Mouse (Mus musculus): ENCODE measurements around the gene Srarp. TPM values are rescaled to one million over a fixed set of nuclear protein-coding genes. Genes with fewer than 3 reads are reported as not detected.

Gene Srarp
- polyA plus RNA-seq, 1 experiment from 2014 or later = not detected

- H3K36me3 ChIP-seq = no peaks in the 10 kb centered on the region
- H3K4me2 ChIP-seq = no peak overlapping the region
- H3K27me3 ChIP-seq = no peaks in the 10 kb centered on the region
- peaks cover 3% of the 10 kb centered on the region; the same call in 1 of the 2 replicates for H3K4me1 ChIP-seq (replicated peaks)
- H3K4me3 ChIP-seq = no peak overlapping the region
- no peak overlapping the region for H3K27ac ChIP-seq (replicated peaks)
- WGBS = 83% methylated on average over 15 of the region's 15 CpGs
- ATAC-seq (ENCODE audit: low read depth) = no peak
- no peak overlapping the region for H3K9ac ChIP-seq
- no peaks in the 10 kb centered on the region for H3K9me3 ChIP-seq
These were observed 35.7 kb downstream of the Srarp start for GRCm38 (mm10) chr4:141400171-141400570.

- 76% methylated on average over 12 of the region's 12 CpGs for WGBS
- Histone ChIP-seq H3K9me3 (no peaks in the 10 kb centered on the region), H3K27ac (replicated peaks) (no peak within 1 kb of the TSS), H3K4me1 (replicated peaks) (no peaks in the 10 kb centered on the region), H3K9ac (no peak within 1 kb of the TSS), H3K36me3 (no peaks in the 10 kb centered on the region), H3K4me2 (no peak within 1 kb of the TSS), H3K27me3 (peaks cover 3% of the 10 kb centered on the region; the same call in 1 of the 2 replicates), H3K4me3 (no peak within 1 kb of the TSS)
- ATAC-seq (ENCODE audit: low read depth) = no peak
These were observed 37.4 kb downstream of the Srarp start, which contains the start of gene Clcnka for GRCm38 (mm10) chr4:141398545-141398944. Clcnka (minus strand) TSS chr4:141398724.

- no peaks in the 10 kb centered on the region for H3K9me3 ChIP-seq
- H3K27ac ChIP-seq (replicated peaks) = no peak overlapping the region
- no peak overlapping the region for H3K4me3 ChIP-seq
- no peaks in the 10 kb centered on the region for H3K36me3 ChIP-seq
- no peak overlapping the region for H3K4me2 ChIP-seq
- H3K4me1 ChIP-seq (replicated peaks) = no peaks in the 10 kb centered on the region
- no peak for ATAC-seq (ENCODE audit: low read depth)
- 74% methylated on average over 12 of the region's 12 CpGs for WGBS
- H3K9ac ChIP-seq = no peak overlapping the region
- peaks cover 3% of the 10 kb centered on the region; the same call in 1 of the 2 replicates for H3K27me3 ChIP-seq
These were observed 38.0 kb downstream of the Srarp start for GRCm38 (mm10) chr4:141397861-141398260.

GRCm38 (mm10) chr4:141394751-141395150 is 41.2 kb downstream of the Srarp start:
- Histone ChIP-seq H3K4me2 (peak overlapping the region; percentile 22; the same call in 1 of the 2 replicates), H3K4me1 (replicated peaks) (no peaks in the 10 kb centered on the region)
- WGBS = 21% methylated on average over 16 of the region's 16 CpGs

GRCm38 (mm10) chr4:141391293-141391692 is 44.6 kb downstream of the Srarp start:
- no peak overlapping the region for H3K4me3 ChIP-seq
- no peaks in the 10 kb centered on the region for H3K9me3 ChIP-seq
- H3K4me2 ChIP-seq = no peak overlapping the region
- no peak for ATAC-seq (ENCODE audit: low read depth)
- no peaks in the 10 kb centered on the region for H3K36me3 ChIP-seq
- H3K27me3 ChIP-seq = peaks cover 3% of the 10 kb centered on the region; the same call in 1 of the 2 replicates
- WGBS = 84% methylated on average over 12 of the region's 12 CpGs
- H3K4me1 ChIP-seq (replicated peaks) = no peaks in the 10 kb centered on the region
- no peak overlapping the region for H3K27ac ChIP-seq (replicated peaks)
- H3K9ac ChIP-seq = no peak overlapping the region

More at GRCm38 (mm10) chr4:141394751-141395150, 41.2 kb downstream of the Srarp start:
- H3K9me3 ChIP-seq = no peaks in the 10 kb centered on the region
- ATAC-seq (ENCODE audit: low read depth) = no peak
- H3K27me3 ChIP-seq = peaks cover 3% of the 10 kb centered on the region; the same call in 1 of the 2 replicates
- H3K36me3 ChIP-seq = no peaks in the 10 kb centered on the region
- H3K27ac ChIP-seq (replicated peaks) = no peak overlapping the region
- H3K9ac ChIP-seq = no peak overlapping the region
- H3K4me3 ChIP-seq = no peak overlapping the region

GRCm38 (mm10) chr4:141389366-141390150 is 46.3 kb downstream of the Srarp start:
- Histone ChIP-seq H3K4me1 (replicated peaks) (peaks cover 3% of the 10 kb centered on the region; the same call in 1 of the 2 replicates), H3K36me3 (no peaks in the 10 kb centered on the region), H3K4me2 (no peak overlapping the region), H3K27ac (replicated peaks) (no peak overlapping the region), H3K9ac (no peak overlapping the region), H3K9me3 (no peaks in the 10 kb centered on the region), H3K4me3 (no peak overlapping the region), H3K27me3 (peaks cover 4% of the 10 kb centered on the region)
- no peak for ATAC-seq (ENCODE audit: low read depth)
- 74% methylated on average over 18 of the region's 18 CpGs for WGBS

GRCm38 (mm10) chr4:141387933-141388332 is 48.0 kb downstream of the Srarp start:
- H3K9me3 ChIP-seq = no peaks in the 10 kb centered on the region
- H3K4me2 ChIP-seq = no peak overlapping the region
- H3K9ac ChIP-seq = no peak overlapping the region
- H3K4me3 ChIP-seq = no peak overlapping the region
- no peak for ATAC-seq (ENCODE audit: low read depth)
- WGBS = 64% methylated on average over 5 of the region's 5 CpGs
- no peaks in the 10 kb centered on the region for H3K36me3 ChIP-seq
- H3K27me3 ChIP-seq = peaks cover 17% of the 10 kb centered on the region
- peaks cover 18% of the 10 kb centered on the region for H3K4me1 ChIP-seq (replicated peaks)
- H3K27ac ChIP-seq (replicated peaks) = no peak overlapping the region

GRCm38 (mm10) chr4:141387093-141387784 is 48.7 kb downstream of the Srarp start:
- Histone ChIP-seq H3K4me3 (no peak overlapping the region), H3K36me3 (no peaks in the 10 kb centered on the region), H3K27me3 (peaks cover 24% of the 10 kb centered on the region), H3K4me2 (no peak overlapping the region), H3K4me1 (replicated peaks) (peaks cover 25% of the 10 kb centered on the region), H3K27ac (replicated peaks) (no peak overlapping the region), H3K9me3 (no peaks in the 10 kb centered on the region), H3K9ac (no peak overlapping the region)
- 16% methylated on average over 5 of the region's 5 CpGs for WGBS
- no peak for ATAC-seq (ENCODE audit: low read depth)

- H3K4me1 ChIP-seq (replicated peaks) = peaks cover 27% of the 10 kb centered on the region
- no peak overlapping the region for H3K4me3 ChIP-seq
- no peak overlapping the region for H3K4me2 ChIP-seq
- WGBS = 73% methylated on average over 7 of the region's 7 CpGs
- H3K27ac ChIP-seq (replicated peaks) = no peak overlapping the region
- no peaks in the 10 kb centered on the region for H3K9me3 ChIP-seq
- no peak for ATAC-seq (ENCODE audit: low read depth)
- no peaks in the 10 kb centered on the region for H3K36me3 ChIP-seq
- H3K27me3 ChIP-seq = peaks cover 35% of the 10 kb centered on the region
- H3K9ac ChIP-seq = no peak overlapping the region
These were observed 49.8 kb downstream of the Srarp start for GRCm38 (mm10) chr4:141386150-141386549.

GRCm38 (mm10) chr4:141385275-141385674 is 50.6 kb downstream of the Srarp start:
- no peak for ATAC-seq (ENCODE audit: low read depth)
- Histone ChIP-seq H3K9me3 (no peaks in the 10 kb centered on the region), H3K36me3 (no peaks in the 10 kb centered on the region), H3K4me3 (no peak overlapping the region), H3K27ac (replicated peaks) (no peak overlapping the region), H3K9ac (no peak overlapping the region), H3K4me1 (replicated peaks) (peaks cover 27% of the 10 kb centered on the region), H3K4me2 (no peak overlapping the region), H3K27me3 (peaks cover 44% of the 10 kb centered on the region)
- under 1% methylated on average over 7 of the region's 7 CpGs for WGBS

Measured in neural tube, embryonic 13.5 days (tissue).